Mouse (Mus musculus) ES-Bruce4 (cell line): ENCODE measurements around the gene Rasa3. TPM values are rescaled to one million over a fixed set of nuclear protein-coding genes. Genes with fewer than 3 reads are reported as not detected.

Source experiments
- H3K27ac ChIP-seq: 2 replicates; pipeline ENCODE4 v1.5.1; 2012; ENCODE audit warnings: low read length, inconsistent platforms; ENCODE audit not compliant: insufficient read depth
- H3K27me3 ChIP-seq: 2 replicates; pipeline ENCODE4 v1.6.1; 2012; ENCODE audit warnings: mild to moderate bottlenecking, low read length, inconsistent platforms; ENCODE audit not compliant: control insufficient read depth, poor library complexity, insufficient read depth, severe bottlenecking
- H3K36me3 ChIP-seq: 2 replicates; pipeline ENCODE4 v1.6.1; 2012; ENCODE audit warnings: inconsistent platforms, mild to moderate bottlenecking, low read length, moderate library complexity; ENCODE audit not compliant: control insufficient read depth, poor library complexity, insufficient read depth, severe bottlenecking
- H3K4me1 ChIP-seq: one replicate; pipeline ENCODE4 v1.8.1; 2011; ENCODE audit warnings: low read length; ENCODE audit not compliant: control insufficient read depth, insufficient read depth
- H3K4me3 ChIP-seq: 2 replicates; pipeline ENCODE4 v1.5.1; 2011; ENCODE audit warnings: low read depth, mild to moderate bottlenecking, low read length
- H3K9ac ChIP-seq: 2 replicates; pipeline ENCODE4 v1.6.1; 2012; ENCODE audit warnings: low read depth, mild to moderate bottlenecking, inconsistent platforms; ENCODE audit not compliant: poor library complexity, severe bottlenecking
- H3K9me3 ChIP-seq: replicated peaks from 2 replicates; pipeline ENCODE4 v1.6.1; 2012; ENCODE audit warnings: mild to moderate bottlenecking, low read length, inconsistent platforms; ENCODE audit not compliant: control insufficient read depth, poor library complexity, insufficient read depth, severe bottlenecking
- CTCF ChIP-seq: IDR thresholded peaks from one replicate; pipeline ENCODE4 v1.8.1; 2011; ENCODE audit warnings: low read depth, low read length
- EP300 ChIP-seq: IDR thresholded peaks from 2 replicates; pipeline ENCODE4 v1.6.1; 2011; ENCODE audit warnings: low read depth, low read length; ENCODE audit not compliant: insufficient read depth
- POLR2A ChIP-seq: IDR thresholded peaks from one replicate; pipeline ENCODE4 v1.8.1; 2011; ENCODE audit warnings: low read length; ENCODE audit not compliant: insufficient read depth
- polyA plus RNA-seq: library from polyadenylated mRNA; stranded (reverse); fragments of >200 nt; gene quantifications from 2 replicates; pipeline ENCODE4 v1.2.4, GENCODE M21; 2011; ENCODE audit warnings: low read depth; ENCODE audit not compliant: missing spikeins, insufficient read depth, insufficient read length

Rasa3 gene
- polyA plus RNA-seq, 1 experiment, result 14.5 TPM

DNA sequence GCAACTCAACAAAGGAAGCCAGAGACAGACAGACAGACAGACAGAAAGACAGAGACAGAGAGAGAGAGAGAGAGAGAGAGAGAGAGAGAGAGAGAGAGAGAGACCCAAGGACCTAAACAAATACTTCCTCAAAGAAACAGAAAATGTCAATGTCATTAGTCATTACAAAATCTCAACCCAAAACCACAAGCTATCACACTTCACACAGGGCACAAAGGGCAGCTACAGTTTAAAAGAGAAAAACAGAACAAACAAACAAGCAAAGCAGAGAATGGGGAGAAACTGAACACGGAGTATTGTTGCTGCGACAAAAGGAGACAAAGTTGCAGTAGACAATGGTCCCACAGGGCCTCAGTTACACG is 28.3 kb downstream of the Rasa3 start:
- Histone ChIP-seq H3K4me1 (no peaks in the 10 kb centered on the region), H3K27ac (no peak overlapping the region), H3K27me3 (no peaks in the 10 kb centered on the region), H3K4me3 (no peak overlapping the region), H3K9me3 (no peaks in the 10 kb centered on the region), H3K36me3 (no peaks in the 10 kb centered on the region), H3K9ac (no peak overlapping the region)
- TF ChIP-seq EP300 (no peak), POLR2A (no peak), CTCF (no peak)

DNA sequence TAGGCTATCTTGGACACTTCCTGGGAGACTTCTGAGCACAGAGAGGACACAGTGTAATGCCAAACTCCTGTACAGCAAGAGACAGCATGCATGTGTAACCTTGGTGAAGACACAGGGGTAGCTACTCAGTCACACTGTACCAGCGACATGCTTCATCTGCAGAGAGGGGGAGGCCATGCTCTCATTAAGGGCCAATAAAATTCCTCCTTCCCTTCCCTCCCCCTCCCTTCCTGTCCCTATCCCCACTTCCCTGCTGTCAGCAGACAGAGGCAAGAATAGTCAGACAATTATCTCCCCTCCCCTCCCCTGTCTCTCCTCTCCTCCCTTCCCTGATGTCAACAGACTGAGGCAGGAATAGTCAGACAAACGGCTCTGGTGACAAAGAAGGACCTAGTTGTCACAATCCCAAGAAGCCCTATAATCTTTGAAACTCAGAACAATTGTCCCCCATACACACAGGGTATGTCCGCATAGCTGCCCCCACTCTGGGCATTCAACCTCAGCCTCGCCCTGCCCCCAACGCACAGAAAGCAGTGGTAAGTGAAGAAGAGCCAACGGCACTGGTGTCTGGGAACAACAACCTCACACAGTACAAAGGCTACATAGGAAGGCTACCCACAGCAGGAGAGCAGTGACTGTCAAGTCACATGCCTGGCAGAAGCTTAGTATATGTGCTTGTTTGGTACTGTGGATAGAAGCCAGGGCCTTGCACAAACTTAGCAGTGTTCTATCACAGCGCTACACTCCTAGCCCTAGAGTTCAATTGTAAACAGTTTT is 28.8 kb downstream of the Rasa3 start:
- Histone ChIP-seq H3K4me1 (no peaks in the 10 kb centered on the region), H3K36me3 (no peaks in the 10 kb centered on the region), H3K9me3 (no peaks in the 10 kb centered on the region), H3K9ac (no peak overlapping the region), H3K27me3 (no peaks in the 10 kb centered on the region), H3K27ac (no peak overlapping the region), H3K4me3 (no peak overlapping the region)
- no peak for TF ChIP-seq POLR2A
- TF ChIP-seq CTCF, result no peak
- no peak for TF ChIP-seq EP300

DNA sequence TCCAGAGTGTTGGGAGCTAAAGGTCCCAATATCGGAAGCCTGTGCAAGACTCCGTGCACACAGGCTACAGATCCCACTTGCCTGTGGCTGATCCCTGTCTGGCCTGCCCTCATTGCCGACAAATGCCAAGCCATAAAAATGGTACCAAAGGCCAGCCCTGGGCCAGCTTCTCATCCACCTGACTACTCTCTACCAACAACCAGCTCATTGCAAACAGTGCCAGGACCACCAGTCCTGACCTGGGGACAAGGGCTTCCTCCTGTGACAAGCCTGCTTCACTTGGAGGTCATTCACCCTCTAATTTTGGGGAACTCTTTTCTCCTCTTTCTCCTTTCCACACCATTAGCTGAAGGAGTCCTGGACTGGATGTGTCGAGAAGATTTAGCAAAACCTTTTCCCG is 29.8 kb downstream of the Rasa3 start:
- no peak overlapping the region for H3K4me3 ChIP-seq
- H3K36me3 ChIP-seq, result no peaks in the 10 kb centered on the region
- no peak overlapping the region for H3K27ac ChIP-seq
- no peak overlapping the region for H3K9ac ChIP-seq
- H3K9me3 ChIP-seq, result no peaks in the 10 kb centered on the region
- no peaks in the 10 kb centered on the region for H3K4me1 ChIP-seq
- no peaks in the 10 kb centered on the region for H3K27me3 ChIP-seq
- no peak for TF ChIP-seq EP300
- no peak for TF ChIP-seq POLR2A
- TF ChIP-seq CTCF, result no peak

DNA sequence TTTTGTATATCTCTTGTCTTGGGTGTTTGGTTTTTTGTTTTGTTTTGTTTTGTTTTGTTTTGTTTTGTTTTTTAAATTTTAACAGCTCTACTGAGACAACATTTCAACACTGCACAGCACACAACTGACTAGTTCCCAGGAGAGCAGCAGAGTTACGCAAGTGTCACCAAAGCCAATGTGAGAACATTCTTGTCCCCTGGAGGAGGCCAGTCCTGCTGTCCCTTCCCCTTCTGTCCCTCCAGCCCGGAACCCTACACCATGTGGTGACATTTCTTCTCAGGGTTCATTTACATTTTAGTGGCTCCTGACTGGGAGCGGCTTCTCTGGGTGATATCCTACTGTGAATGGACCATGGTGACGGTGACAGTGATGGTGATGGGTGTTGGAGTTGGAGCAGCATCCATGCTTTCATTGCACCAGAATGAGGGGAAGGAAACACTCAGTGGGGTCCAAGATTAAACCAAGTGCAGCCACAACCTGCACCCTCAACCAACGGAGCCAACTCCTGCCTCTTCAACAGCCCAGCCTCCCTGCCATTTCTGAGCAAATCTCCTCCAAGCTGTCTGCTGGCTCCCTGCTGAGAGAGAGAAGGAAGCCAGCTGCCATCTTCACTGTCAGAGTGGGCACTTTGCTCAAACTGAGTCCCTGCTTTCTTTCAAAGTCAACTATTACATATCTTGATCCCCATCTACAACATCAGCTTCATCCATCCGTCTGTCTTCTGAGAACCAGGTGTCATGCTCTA is 32.3 kb downstream of the Rasa3 start:
- Histone ChIP-seq H3K9me3 (no peaks in the 10 kb centered on the region), H3K27ac (no peak overlapping the region), H3K9ac (no peak overlapping the region), H3K27me3 (no peaks in the 10 kb centered on the region), H3K36me3 (no peaks in the 10 kb centered on the region), H3K4me3 (no peak overlapping the region), H3K4me1 (no peaks in the 10 kb centered on the region)
- TF ChIP-seq POLR2A (no peak), EP300 (no peak), CTCF (no peak)

DNA sequence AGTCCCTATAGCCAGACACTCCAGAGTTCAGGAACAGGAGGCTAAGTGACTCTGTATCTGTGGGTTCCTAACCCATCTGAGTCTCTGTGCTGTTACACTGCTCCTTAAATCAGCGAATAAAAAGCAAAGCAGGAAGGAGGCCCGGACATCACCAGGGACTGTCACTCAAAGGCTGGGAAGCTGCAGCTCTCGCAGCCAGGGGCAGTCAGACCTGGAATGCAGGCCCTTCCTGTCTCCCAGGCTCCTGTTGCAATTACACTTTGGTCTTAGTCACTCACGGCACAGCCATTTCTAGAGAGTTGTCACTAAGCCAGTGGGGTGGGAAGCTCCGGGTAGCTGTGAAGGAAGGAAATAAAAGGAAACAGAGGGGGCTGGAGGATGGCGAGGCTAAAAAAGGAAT is 33.2 kb downstream of the Rasa3 start:
- Histone ChIP-seq H3K4me1 (no peaks in the 10 kb centered on the region), H3K27ac (no peak overlapping the region), H3K36me3 (no peaks in the 10 kb centered on the region), H3K4me3 (no peak overlapping the region), H3K9ac (no peak overlapping the region), H3K27me3 (no peaks in the 10 kb centered on the region), H3K9me3 (no peaks in the 10 kb centered on the region)
- no peak for TF ChIP-seq EP300
- no peak for TF ChIP-seq CTCF
- no peak for TF ChIP-seq POLR2A

DNA sequence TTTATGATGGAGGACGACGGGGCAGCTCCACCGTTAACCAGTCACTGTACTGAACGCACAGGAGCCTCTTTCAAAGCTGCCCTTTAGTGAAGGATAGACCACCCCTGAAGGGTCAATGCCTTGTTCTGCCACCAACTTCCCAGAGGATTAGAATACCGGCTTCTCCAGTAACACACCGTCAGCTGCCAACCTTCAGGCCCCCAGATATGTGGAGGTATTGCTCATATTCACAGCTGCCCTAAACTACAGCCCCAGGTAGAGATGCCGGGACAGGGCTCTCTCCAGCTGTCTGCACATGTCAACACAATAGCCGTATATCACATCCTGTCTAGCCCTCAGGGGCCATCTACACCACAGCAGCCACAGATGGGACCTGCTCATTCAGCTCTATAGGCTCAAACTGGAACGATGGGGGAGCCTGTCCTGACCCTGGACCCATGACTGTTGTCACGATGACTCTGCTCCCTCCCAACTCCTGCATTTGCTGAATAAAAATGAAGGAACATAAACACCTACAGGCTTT is 34.7 kb downstream of the Rasa3 start:
- H3K27me3 ChIP-seq, result no peaks in the 10 kb centered on the region
- no peaks in the 10 kb centered on the region; the same call in 1 of the 2 replicates for H3K9me3 ChIP-seq
- no peaks in the 10 kb centered on the region for H3K4me1 ChIP-seq
- no peak overlapping the region for H3K9ac ChIP-seq
- no peak overlapping the region for H3K27ac ChIP-seq
- TF ChIP-seq CTCF (no peak), POLR2A (no peak), EP300 (no peak)
- no peak overlapping the region for H3K4me3 ChIP-seq
- no peaks in the 10 kb centered on the region for H3K36me3 ChIP-seq
